Mouse (Mus musculus) hindlimb bud, embryonic 11.5 days (tissue): ENCODE results near the gene Kif7.

Experiments
- DNase-seq: peaks from one replicate; pipeline ENCODE4 v3.0.0-alpha.2; 2012; ENCODE audit warnings: low read depth, low spot score; ENCODE audit errors: extremely low spot score

Kif7 gene

DNA sequence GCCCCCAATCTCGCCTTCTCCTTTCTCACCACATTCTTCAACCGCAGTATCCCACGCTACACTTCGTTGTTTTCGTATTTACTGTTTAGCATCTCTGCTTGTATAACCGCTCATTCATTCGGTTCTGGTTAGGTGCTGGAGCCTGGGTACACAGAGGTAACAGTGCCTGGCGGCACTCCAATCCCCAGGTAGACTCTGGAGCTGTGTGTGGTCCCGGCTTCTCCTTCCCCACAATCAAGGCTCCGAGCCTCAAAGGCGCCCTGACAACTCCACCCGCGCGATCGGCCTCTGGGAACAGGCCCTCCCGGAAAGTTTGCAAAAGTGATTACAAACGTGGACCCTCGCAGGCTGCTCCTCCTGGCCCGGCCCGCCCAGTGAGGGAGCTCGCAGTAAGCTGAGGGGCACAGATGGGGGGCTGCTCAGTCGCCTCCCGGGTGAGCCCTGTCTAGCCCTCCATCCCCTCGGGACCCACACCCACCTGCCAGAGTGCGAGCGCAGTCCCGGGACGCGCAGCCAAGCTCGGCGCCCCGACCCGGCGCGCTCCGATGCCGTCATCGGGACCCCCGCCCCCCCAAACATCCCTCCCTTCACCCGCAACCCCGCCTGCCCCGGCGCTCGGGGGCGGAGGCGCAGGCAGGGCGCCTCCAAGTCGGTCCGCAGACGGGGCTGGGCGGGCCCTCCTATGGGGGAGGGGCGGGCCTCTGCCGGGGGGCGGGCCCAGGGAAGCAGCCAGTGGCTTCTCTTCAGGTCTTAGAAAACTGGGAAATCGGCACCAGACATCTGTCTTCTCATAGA lies at the start of gene Kif7:
TSS of gene Kif7 (minus strand) at position 534 of the 795 bp plus-strand sequence.
- no peak for DNase-seq

DNA sequence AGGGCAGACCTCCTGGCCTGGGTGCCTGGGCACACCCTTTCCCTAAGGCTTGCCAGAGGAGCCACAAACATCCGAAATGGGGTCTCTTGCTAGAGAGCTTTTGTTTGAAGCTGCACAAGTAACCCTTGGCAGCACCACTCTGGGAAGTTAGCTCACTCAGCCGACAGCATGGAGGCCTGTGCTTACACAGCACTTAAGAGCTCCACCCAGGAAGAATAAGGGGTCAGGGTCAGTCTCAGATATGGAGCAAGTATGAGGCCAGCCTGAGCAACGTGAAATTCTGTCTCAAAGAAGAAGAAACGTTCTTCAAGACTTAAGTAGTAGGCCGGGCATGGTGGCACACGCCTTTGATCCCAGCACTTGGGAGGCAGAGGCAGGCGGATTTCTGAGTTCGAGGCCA lies 46.6 kb upstream of the Kif7 start:
- no peak for DNase-seq

DNA sequence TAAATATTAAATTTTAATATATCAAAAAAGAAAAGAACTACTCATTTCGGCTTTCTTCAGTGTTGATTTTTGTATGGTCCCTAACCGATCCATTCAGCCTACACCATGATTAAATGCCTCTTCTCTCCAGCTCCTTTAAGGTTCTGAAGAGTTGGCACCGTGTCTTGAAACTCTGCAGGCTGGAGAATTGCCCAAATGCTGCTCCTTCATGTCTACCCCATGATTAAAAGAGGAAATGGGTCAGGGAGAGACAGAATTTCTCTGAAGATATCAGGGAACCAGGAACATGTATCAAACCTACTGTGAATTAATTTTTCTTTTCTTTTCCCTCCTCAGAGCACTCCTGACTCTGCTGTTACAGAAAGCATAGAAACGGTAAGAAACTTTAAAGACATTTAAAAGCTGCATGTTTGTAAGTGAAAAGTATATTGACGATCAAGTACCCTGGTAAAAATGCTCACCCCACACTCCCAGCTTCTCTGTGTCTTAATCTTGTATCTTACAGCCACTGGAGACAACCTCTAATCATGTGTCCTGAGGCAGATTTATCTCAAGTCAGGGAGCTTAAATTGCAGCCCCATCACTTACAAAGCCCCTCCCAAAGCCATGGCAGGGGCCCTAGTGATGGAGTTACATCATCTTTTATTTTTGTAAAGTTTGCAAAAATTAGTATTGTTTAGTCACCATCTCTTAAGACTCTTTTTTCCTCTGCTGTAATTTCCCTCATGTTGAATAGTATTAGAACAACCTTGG lies 45.8 kb upstream of the Kif7 start:
- no peak for DNase-seq

DNA sequence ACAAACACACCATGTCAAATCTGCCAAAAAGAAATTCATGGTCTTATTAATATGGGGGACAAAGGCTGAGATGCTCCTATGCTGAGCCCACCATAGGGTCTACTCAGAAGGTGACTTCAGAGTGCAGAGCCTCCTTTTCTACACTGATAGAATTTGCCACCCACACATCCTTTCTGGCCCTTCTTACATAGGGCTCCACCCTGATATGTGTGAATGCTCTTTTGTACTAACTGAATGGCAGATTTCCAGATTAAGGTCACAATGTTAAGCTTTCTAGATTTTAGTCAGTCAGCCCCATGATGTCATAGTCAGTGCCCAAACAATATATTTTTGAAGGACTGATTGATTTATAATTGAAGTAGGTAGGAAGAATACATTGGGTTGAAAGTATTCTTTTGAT lies 44.2 kb upstream of the Kif7 start:
- no peak for DNase-seq

DNA sequence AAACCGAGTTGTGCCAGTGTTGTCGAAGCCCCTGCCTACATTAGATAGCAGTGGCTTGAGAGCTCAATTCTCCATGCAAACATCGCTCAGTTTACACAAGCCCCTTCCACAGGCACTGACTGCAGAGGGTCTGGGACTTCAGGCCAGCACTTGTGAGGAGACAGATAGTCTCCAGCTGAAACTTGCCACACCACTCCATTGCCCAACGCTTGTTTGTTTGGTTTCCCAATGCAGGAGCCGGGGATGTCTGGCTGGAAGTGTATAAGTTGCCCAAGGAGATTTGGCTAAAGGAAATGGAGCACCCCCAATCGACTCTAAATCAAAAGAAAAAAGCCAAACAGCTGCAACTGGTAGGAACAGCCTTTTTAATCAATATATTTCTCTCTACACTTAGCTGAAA lies 42.7 kb upstream of the Kif7 start:
- no peak for DNase-seq

DNA sequence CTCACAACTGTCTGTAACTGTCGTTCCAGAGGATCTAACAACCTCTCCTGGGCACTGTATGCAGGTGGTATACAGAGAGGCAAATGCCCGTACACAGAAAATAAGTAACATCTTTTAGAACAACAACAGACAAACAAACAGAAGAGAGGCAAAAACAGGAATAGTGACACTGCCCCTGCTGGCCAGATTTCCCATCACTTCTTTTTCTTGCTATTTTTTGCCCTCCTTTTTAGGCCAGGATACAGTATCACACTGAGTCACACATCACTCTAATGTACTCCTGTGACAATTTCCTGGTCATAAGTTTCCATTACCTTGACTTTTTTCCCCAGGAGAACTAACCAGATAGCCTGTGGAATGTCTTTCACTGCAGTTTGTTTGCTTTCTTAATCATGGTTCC lies 40.8 kb upstream of the Kif7 start:
- no peak for DNase-seq

DNA sequence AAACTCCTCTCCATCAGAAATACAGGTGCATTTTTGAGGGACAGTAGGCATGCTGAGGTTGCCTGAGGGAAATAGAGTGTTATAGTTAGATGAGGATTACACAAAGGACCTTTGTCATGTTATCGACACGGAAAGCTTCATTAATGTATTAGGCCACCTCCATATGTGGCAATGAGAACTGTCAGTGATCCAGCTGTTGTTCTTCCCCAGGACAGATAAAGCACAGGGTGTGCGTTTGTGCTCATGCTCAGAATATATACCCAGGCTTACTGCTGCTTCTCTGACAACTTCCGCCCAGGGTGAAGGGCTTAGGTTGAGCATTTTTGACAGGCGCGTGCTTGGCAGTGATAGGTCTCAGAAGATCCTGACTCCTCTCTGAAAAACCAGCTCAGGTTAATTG lies 34.0 kb upstream of the Kif7 start:
- DNase-seq = no peak

DNA sequence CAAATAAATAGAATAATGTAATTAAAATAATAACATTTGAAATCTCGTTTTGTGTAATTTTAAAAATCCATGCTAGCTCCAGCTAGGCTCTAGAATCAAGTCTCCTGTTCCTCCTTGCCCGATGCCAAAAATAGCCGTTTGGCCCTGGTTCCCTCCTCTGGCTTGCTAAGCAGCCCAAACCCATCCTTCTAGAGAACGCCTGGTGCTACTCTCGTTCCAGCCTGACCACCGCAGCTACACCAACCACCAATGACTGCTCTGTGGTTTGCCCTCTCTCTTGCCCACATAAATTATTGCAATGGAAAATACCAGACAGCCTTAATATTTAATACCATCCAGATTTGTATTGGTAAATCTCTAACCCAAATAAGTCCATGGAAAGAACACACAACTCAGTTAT lies 32.1 kb upstream of the Kif7 start:
- no peak for DNase-seq

DNA sequence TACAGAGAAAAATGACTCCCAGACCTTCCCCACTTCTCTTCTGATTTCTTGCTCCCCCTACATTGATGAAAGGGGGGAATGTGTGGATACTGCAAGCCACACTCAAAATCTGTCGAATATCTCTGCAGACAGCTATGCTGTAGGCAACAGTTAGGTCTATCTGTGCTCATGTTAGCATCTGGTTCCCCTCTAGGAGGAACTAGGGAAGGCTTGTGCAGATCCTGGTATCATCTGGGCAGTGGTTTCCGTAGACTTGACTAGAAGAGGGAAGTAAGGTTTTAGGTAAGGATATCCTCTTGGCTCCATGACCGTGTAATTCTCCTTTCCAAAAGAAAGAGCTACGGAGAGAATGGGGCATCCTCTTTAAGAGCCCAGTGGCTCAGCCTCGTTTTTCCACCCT lies 29.1 kb upstream of the Kif7 start:
- no peak for DNase-seq

DNA sequence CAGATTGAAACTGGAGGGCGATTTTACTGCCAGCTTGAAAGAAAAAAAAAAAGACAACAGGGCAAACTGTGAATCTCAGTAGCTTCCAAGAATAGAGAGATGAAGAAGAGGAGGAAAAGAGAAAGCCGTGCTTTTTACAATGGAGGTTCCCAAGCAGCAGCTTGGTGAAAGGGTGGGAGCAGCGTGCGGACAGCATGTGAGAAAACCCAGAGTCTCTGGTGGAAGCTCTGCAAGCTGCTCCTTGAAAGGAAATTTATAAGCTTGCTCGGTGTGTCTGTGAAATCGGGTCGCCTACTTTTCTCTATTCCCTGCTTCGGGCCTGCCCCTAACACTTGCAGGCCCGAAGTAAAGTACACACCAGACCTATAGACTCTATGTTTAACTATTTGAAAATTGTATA lies 28.5 kb upstream of the Kif7 start:
- no peak for DNase-seq

DNA sequence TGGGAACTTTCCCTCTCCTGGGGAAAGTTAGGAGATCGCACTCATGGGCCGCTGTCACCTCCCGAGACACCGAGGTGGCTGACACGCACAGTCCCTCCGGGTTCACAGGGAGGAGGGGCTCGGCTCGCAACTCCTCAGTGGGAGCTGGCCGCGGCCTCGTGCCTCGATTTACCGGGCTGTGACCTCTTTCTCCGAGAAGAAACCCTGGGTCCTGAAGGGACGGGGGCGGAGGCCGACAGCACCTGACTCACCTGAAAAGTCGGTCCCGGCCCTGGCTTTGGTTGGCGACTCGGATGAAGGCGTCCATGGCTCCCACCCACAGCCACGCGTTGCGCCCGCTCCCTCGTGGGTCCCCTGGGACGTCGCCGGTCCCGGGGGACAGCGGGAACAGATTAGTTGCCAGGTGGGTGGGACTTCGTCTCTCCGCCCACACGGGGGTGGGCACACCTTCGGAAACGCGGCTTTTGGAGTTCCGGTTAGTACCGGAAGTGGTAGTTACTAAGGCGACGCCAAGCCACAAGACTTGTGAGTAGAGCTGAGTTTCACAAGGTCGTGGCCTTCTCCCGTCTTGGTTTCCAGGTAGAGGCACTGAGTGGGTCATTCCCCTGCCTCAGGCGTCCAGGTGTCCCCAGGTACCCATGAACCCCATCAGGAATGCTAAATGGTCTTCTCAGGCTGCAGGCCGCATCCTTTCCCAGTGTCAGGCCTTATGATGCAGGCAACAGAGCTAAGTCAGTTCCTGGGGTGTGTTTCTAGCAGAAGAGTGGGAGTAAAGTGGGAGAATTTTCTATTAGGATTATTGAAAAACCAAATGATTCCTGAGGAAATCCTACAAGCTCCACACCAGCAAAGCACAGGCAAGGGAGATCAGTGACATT lies 27.4 kb upstream of the Kif7 start, which contains the start of the genes Pex11a and Wdr93:
TSS of gene Pex11a (minus strand) at position 473 of the 878 bp plus-strand sequence.
TSS of gene Wdr93 (plus strand) at position 505 of the 878 bp plus-strand sequence.
- DNase-seq = peak; percentile 57

DNA sequence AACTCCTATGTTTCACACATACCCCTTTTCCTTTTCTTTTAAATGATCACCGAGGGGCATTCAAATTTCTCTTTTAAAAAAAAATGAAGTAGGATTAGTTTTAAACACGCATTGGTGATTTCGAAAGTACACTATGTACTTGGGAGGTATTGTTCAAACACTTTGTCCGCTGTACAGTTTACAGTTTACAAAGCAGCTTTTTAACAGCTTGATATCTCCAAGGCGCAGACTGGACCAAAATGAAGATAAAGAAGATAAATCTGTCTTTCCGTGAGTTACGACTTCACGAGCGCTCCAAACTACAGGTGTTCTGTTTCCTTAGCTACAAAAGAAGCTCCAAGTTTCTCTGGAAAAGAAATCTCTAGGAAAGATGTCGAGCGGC lies 26.7 kb upstream of the Kif7 start:
- no peak for DNase-seq

DNA sequence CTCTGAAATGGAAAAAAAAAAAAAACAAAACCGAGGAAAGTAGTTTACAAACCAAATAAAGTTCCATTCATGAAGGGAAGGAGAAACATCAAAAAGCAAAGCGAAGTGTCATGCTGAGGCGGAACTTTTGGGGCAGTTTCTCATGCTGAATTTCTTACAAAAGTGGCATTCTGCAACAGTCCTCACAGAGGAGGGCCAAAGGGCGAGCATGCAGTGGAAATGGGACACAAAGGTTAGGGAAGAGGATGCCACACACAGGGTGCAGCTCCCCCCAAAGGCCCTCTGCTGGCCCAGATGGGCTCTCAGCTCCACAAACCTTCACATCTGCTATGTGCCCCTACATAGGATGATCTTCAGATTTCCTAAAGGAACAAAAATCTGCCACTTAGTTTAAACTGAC lies 24.8 kb upstream of the Kif7 start:
- DNase-seq = no peak

DNA sequence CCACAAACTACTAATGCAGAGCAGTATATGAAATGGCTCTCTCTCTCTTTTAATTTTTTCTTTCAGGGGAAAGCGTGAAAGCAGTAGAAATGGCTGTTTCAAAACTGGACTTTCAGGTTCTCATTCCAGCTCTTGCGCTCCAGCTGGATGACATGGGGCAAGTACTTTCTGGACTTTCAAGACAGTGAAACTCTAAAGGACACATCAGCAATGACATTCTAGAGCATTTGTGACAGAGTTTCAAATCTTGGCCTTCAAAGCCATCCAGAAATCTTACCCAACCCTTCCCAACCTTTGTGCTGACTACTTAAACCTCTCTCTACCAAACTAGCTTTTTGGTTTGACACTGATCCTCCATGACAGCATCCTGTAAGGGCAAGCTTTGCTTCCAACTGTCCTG lies 23.4 kb upstream of the Kif7 start:
- no peak for DNase-seq

DNA sequence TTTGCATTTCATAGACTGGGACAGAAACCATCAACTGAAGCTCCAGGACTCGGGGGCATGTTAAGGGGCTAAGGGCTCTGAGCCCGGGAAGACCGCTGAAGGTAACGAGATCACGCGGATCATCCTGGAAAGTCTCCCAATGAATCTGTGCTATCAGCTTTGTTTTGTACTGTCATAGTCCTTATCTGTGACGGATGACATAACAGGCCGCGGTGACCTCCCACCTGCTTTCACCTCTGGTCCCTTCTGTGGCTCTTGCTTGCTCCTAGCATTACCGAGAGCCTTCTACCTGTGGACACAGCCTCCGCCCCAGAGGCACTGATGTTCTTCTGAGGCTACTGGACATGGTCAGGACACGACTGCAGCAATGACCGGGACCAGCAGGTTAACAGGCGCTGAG lies 21.0 kb upstream of the Kif7 start:
- DNase-seq = no peak

DNA sequence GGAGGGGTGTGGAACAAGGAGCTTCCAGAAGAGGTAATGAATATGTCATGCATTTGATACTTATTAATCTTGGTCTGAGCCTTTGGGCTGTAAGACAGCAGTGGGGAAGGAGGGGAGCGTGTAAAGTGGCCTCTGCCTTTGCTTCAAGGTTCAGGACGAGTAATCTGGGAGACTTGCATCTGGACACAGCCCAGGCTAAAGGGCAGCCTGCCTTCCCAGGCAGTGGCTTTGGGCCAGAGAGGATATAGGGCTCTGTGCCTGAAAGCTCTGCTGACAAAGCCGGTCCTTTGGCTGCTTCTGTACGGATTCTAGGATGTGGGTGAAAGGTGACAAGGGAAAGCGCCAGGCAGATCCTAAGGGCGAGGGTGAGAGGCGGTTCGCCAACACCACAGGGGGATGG lies 19.0 kb upstream of the Kif7 start:
- no peak for DNase-seq

DNA sequence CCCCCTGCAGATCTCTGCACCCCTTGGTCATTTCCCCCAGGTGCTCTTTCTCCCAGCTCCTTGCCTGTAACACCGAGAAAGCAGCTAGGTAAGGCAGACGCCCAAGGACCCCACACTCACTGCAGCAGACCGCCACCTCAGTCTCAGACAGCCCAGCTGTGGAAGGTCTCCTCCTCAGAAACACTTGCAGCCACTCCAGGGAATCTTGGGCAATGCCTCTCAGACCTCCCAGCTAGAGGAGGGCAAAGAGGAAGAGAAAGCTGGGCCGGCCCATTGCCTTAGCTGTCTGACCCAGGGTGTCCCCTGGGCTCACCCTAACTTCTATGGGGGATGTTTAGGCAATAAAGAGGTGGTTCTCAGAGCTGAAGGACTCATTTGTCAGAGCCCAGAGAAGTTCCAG lies 17.1 kb upstream of the Kif7 start, which contains the start of gene Plin1:
TSS of gene Plin1 (minus strand) at position 282 of the 400 bp plus-strand sequence.
- no peak for DNase-seq

DNA sequence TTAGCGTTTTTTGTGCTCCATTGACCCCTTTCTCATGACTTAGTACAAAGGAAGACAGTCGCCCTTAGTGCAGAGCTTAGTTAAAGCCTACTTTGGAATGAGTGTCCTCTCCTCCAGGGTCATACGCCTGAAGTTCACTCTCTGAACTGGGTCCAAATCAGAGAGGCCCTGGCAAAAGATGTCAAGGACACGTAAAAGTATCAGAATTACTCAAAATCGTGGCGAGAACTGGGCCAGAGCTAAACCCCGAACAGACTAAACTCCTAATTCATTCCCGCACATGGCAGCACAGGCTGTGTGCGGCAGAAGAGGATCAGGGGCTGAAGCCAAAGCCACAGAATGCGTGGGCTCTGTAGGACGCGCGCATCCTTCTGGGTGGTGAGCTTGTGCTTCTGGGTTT lies 15.9 kb upstream of the Kif7 start:
- DNase-seq = no peak

DNA sequence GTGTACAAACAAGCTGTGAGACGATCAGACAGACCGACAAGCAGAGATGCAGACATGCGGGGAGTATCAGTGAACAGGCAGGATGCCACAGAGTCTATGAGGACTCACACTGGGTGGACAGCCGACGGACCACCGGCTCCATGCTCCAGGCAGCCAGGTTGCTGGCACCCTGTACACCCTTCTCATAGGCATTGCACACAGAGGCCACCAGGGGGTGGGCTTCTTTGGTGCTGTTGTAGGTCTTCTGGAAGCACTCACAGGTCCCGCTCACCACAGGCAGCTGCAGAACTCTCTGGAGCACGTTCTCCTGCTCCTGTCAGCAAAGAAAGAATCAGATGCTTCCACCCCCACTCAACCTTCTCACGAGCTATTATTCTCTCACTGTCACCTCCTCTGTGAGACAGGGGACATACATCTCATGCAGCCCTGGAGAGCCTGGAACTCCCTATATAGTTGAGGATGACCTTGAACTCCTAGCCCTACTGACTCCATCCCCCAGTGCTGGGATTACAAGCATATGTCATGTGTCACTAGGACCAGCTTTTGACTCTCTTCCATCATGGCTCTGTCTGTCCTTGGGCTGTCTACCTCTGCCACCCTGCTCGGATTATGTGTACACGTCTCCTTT lies 14.3 kb upstream of the Kif7 start:
- DNase-seq = no peak

DNA sequence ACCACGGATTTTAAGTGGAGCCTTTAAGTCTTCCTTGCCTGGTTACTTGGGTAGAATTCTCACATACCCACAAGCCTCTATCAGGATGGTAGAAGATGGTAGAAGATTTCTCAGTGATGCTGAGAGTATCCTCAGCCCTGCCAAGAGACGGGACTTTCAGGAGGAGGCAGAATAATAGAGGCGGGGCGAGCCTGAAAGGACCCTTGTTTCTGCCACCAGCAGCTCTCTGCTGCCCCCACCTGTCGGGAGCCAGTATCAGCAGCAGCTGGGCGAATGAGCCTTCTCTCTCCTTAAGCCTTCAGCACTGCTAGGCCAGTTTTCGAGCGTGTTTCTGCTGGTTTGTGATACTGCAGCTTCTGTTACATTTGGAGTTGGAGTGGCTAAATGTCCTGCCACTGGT lies 13.6 kb upstream of the Kif7 start:
- no peak for DNase-seq

DNA sequence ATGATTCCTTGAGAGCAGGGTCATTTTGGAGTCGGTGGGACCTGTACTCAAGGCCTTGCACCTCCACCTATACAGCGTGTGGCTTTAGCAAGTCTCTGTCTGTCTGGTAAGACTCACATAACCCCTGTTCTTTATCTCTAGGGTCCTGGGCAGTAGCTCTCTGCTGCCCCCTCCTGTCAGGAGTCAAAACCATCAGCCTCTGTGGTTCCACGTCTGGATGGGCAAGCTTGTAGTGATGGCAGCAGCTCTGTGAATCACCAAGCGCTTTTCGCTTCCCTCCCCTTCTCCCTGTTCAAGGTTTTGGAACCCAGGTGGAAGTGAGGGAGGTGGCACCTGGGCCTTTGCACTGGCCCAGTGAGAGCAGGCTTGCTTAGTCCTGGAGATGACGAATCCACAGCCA lies 12.7 kb upstream of the Kif7 start:
- DNase-seq = no peak
